Mouse (Mus musculus): ENCODE results near the gene Arid1b. TPM values are rescaled to one million over a fixed set of nuclear protein-coding genes. Genes with fewer than 3 reads are reported as not detected.

Arid1b gene
- polyA plus RNA-seq, 1 experiment from 2014 or later = 5.2 TPM

- Histone ChIP-seq H3K9me3 (no peaks in the 10 kb centered on the region), H3K27ac (replicated peaks) (no peak overlapping the region), H3K4me1 (no peaks in the 10 kb centered on the region), H3K36me3 (no peaks in the 10 kb centered on the region), H3K4me3 (no peak overlapping the region), H3K4me2 (no peak overlapping the region), H3K9ac (no peak overlapping the region), H3K27me3 (replicated peaks) (no peaks in the 10 kb centered on the region)
- 94% methylated on average over 5 of the region's 5 CpGs for WGBS
- no peak for ATAC-seq (ENCODE audit: extremely low read depth, insufficient number of reproducible peaks, low FRiP score, low TSS enrichment)
These were observed 25.3 kb upstream of the Arid1b start for GRCm38 (mm10) chr17:4968878-4969277.

GRCm38 (mm10) chr17:4972261-4972660, 21.9 kb upstream of the Arid1b start:
- Histone ChIP-seq H3K9ac (no peak overlapping the region), H3K27ac (replicated peaks) (no peak overlapping the region), H3K4me2 (no peak overlapping the region), H3K4me1 (no peaks in the 10 kb centered on the region), H3K27me3 (replicated peaks) (no peaks in the 10 kb centered on the region), H3K4me3 (no peak overlapping the region), H3K36me3 (no peaks in the 10 kb centered on the region), H3K9me3 (no peaks in the 10 kb centered on the region)
- WGBS = 63% methylated on average over 6 of the region's 6 CpGs
- ATAC-seq (ENCODE audit: extremely low read depth, insufficient number of reproducible peaks, low FRiP score, low TSS enrichment) = no peak

- H3K36me3 ChIP-seq = no peaks in the 10 kb centered on the region
- no peak for ATAC-seq (ENCODE audit: extremely low read depth, insufficient number of reproducible peaks, low FRiP score, low TSS enrichment)
- no peaks in the 10 kb centered on the region for H3K4me1 ChIP-seq
- 71% methylated on average over 11 of the region's 11 CpGs for WGBS
- no peaks in the 10 kb centered on the region for H3K27me3 ChIP-seq (replicated peaks)
- H3K9ac ChIP-seq = no peak overlapping the region
- H3K9me3 ChIP-seq = no peaks in the 10 kb centered on the region
- no peak overlapping the region for H3K4me2 ChIP-seq
- no peak overlapping the region for H3K4me3 ChIP-seq
- H3K27ac ChIP-seq (replicated peaks) = no peak overlapping the region
These were observed 19.4 kb upstream of the Arid1b start for GRCm38 (mm10) chr17:4974736-4975135.

GRCm38 (mm10) chr17:4980151-4980550, 14.0 kb upstream of the Arid1b start:
- no peak overlapping the region for H3K4me3 ChIP-seq
- 0 out of 2 replicates have a peak, but pooled peaks cover 5% of the 10 kb centered on the region for H3K4me1 ChIP-seq
- no peaks in the 10 kb centered on the region for H3K27me3 ChIP-seq (replicated peaks)
- H3K9ac ChIP-seq = no peak overlapping the region
- H3K4me2 ChIP-seq = no peak overlapping the region
- H3K36me3 ChIP-seq = no peaks in the 10 kb centered on the region
- no peak overlapping the region for H3K27ac ChIP-seq (replicated peaks)
- ATAC-seq (ENCODE audit: extremely low read depth, insufficient number of reproducible peaks, low FRiP score, low TSS enrichment) = no peak
- WGBS = 61% methylated on average over 7 of the region's 7 CpGs
- no peaks in the 10 kb centered on the region for H3K9me3 ChIP-seq

- Histone ChIP-seq H3K27me3 (replicated peaks) (no peaks in the 10 kb centered on the region), H3K9ac (no peak overlapping the region), H3K4me2 (no peak overlapping the region), H3K27ac (replicated peaks) (no peak overlapping the region), H3K36me3 (no peaks in the 10 kb centered on the region), H3K4me1 (0 out of 2 replicates have a peak, but pooled peaks cover 5% of the 10 kb centered on the region), H3K4me3 (no peak overlapping the region), H3K9me3 (no peaks in the 10 kb centered on the region)
- WGBS = 68% methylated on average over 5 of the region's 5 CpGs
- no peak for ATAC-seq (ENCODE audit: extremely low read depth, insufficient number of reproducible peaks, low FRiP score, low TSS enrichment)
These were observed 11.3 kb upstream of the Arid1b start for GRCm38 (mm10) chr17:4982819-4983218.

- Histone ChIP-seq H3K4me2 (no peak overlapping the region), H3K36me3 (no peaks in the 10 kb centered on the region), H3K27me3 (replicated peaks) (no peaks in the 10 kb centered on the region), H3K4me3 (no peak overlapping the region), H3K9me3 (no peaks in the 10 kb centered on the region), H3K4me1 (0 out of 2 replicates have a peak, but pooled peaks cover 5% of the 10 kb centered on the region), H3K27ac (replicated peaks) (no peak overlapping the region), H3K9ac (no peak overlapping the region)
- no peak for ATAC-seq (ENCODE audit: extremely low read depth, insufficient number of reproducible peaks, low FRiP score, low TSS enrichment)
- 77% methylated on average over 7 of the region's 7 CpGs for WGBS
These were observed 9.4 kb upstream of the Arid1b start for GRCm38 (mm10) chr17:4984691-4985090.

GRCm38 (mm10) chr17:4990911-4991560, 3.1 kb upstream of the Arid1b start:
- Histone ChIP-seq H3K4me3 (no peak overlapping the region), H3K4me1 (peaks cover 12% of the 10 kb centered on the region), H3K9me3 (no peaks in the 10 kb centered on the region), H3K4me2 (no peak overlapping the region), H3K27me3 (replicated peaks) (no peaks in the 10 kb centered on the region), H3K27ac (replicated peaks) (no peak overlapping the region), H3K36me3 (no peaks in the 10 kb centered on the region), H3K9ac (no peak overlapping the region)
- WGBS = 85% methylated on average over 16 of the region's 16 CpGs
- ATAC-seq (ENCODE audit: extremely low read depth, insufficient number of reproducible peaks, low FRiP score, low TSS enrichment) = no peak

- H3K27ac ChIP-seq (replicated peaks) = no peak overlapping the region
- no peak for ATAC-seq (ENCODE audit: extremely low read depth, insufficient number of reproducible peaks, low FRiP score, low TSS enrichment)
- WGBS = 88% methylated on average over 10 of the region's 10 CpGs
- H3K4me3 ChIP-seq = no peak overlapping the region
- H3K9me3 ChIP-seq = no peaks in the 10 kb centered on the region
- no peak overlapping the region for H3K9ac ChIP-seq
- H3K36me3 ChIP-seq = no peaks in the 10 kb centered on the region
- H3K4me2 ChIP-seq = no peak overlapping the region
- no peaks in the 10 kb centered on the region for H3K27me3 ChIP-seq (replicated peaks)
- H3K4me1 ChIP-seq = peaks cover 12% of the 10 kb centered on the region
These were observed 2.5 kb upstream of the Arid1b start for GRCm38 (mm10) chr17:4991600-4991999.

GRCm38 (mm10) chr17:4993497-4993839, 664 bp upstream of the Arid1b start:
- Histone ChIP-seq H3K4me1 (peaks cover 24% of the 10 kb centered on the region), H3K27ac (replicated peaks) (peak overlapping the region; percentile 99), H3K9ac (peak overlapping the region; percentile 99), H3K4me2 (peak overlapping the region; percentile 85), H3K36me3 (no peaks in the 10 kb centered on the region), H3K9me3 (no peaks in the 10 kb centered on the region), H3K27me3 (replicated peaks) (no peaks in the 10 kb centered on the region), H3K4me3 (peak overlapping the region; percentile 92)
- 15% methylated on average over 9 of the region's 9 CpGs for WGBS
- ATAC-seq (ENCODE audit: extremely low read depth, insufficient number of reproducible peaks, low FRiP score, low TSS enrichment) = no peak

- H3K9me3 ChIP-seq = no peaks in the 10 kb centered on the region
- no peaks in the 10 kb centered on the region for H3K27me3 ChIP-seq (replicated peaks)
- peak overlapping the region; percentile 92 for H3K4me3 ChIP-seq
- H3K4me1 ChIP-seq = peaks cover 29% of the 10 kb centered on the region
- no peaks in the 10 kb centered on the region for H3K36me3 ChIP-seq
- H3K27ac ChIP-seq (replicated peaks) = peak overlapping the region; percentile 99
- H3K4me2 ChIP-seq = peak overlapping the region; percentile 85
- peak overlapping the region; percentile 99 for H3K9ac ChIP-seq
- ATAC-seq (ENCODE audit: extremely low read depth, insufficient number of reproducible peaks, low FRiP score, low TSS enrichment) = peak; percentile 44
- WGBS = 3% methylated on average over 14 of the region's 55 CpGs
These were observed 326 bp downstream of the Arid1b start for GRCm38 (mm10) chr17:4994504-4994812.

- no peaks in the 10 kb centered on the region for H3K27me3 ChIP-seq (replicated peaks)
- peak overlapping the region; percentile 92 for H3K4me3 ChIP-seq
- no peaks in the 10 kb centered on the region for H3K36me3 ChIP-seq
- ATAC-seq (ENCODE audit: extremely low read depth, insufficient number of reproducible peaks, low FRiP score, low TSS enrichment) = peak; percentile 58; the same call in 1 of the 2 replicates
- peaks cover 32% of the 10 kb centered on the region for H3K4me1 ChIP-seq
- H3K4me2 ChIP-seq = peak overlapping the region; percentile 85
- under 1% methylated on average over 59 of the region's 81 CpGs for WGBS
- no peaks in the 10 kb centered on the region for H3K9me3 ChIP-seq
- peak overlapping the region; percentile 99 for H3K27ac ChIP-seq (replicated peaks)
- peak overlapping the region; percentile 99 for H3K9ac ChIP-seq
These were observed 855 bp downstream of the Arid1b start for GRCm38 (mm10) chr17:4994813-4995560.

- WGBS = under 1% methylated on average over 43 of the region's 56 CpGs
- ATAC-seq (ENCODE audit: extremely low read depth, insufficient number of reproducible peaks, low FRiP score, low TSS enrichment) = no peak
- H3K4me3 ChIP-seq = peak overlapping the region; percentile 92
- peak overlapping the region; percentile 85 for H3K4me2 ChIP-seq
- peak overlapping the region; percentile 99 for H3K27ac ChIP-seq (replicated peaks)
- peak overlapping the region; percentile 99 for H3K9ac ChIP-seq
- no peaks in the 10 kb centered on the region for H3K27me3 ChIP-seq (replicated peaks)
- H3K4me1 ChIP-seq = peaks cover 38% of the 10 kb centered on the region
- H3K9me3 ChIP-seq = no peaks in the 10 kb centered on the region
- H3K36me3 ChIP-seq = no peaks in the 10 kb centered on the region
These were observed 1.5 kb downstream of the Arid1b start for GRCm38 (mm10) chr17:4995561-4996051.
